Mouse (Mus musculus): ENCODE data around the gene Samd14.

- TF ChIP-seq GATA1 (IDR thresholded peaks at IDR 0.05; ENCODE audit: borderline replicate concordance, low read length) = no peak
- no peak for TF ChIP-seq FLI1 (IDR thresholded peaks at IDR 0.05; ENCODE audit: low read length)
Observed at GRCm38 (mm10) chr11:94972887-94973286, 36.8 kb upstream of the Samd14 start.
